Mouse (Mus musculus) testis, adult 2 months (tissue): ENCODE results near the gene Atic. TPM values are rescaled to one million over a fixed set of nuclear protein-coding genes. Genes with fewer than 3 reads are reported as not detected.

Source experiments
- H3K27ac ChIP-seq: fragments of 200-500 bp; 2 replicates; pipeline ENCODE4 v1.5.1; 2012; ENCODE audit warnings: low read depth, low read length; ENCODE audit not compliant: control insufficient read depth, insufficient read depth
- H3K27me3 ChIP-seq: fragments of 200-500 bp; 2 replicates; pipeline ENCODE4 v1.6.1; 2012; ENCODE audit warnings: mild to moderate bottlenecking, low read length, moderate library complexity; ENCODE audit not compliant: control insufficient read depth, insufficient read depth
- H3K36me3 ChIP-seq: fragments of 200-500 bp; 2 replicates; pipeline ENCODE4 v1.6.1; 2012; ENCODE audit warnings: mild to moderate bottlenecking, low read length; ENCODE audit not compliant: control insufficient read depth, insufficient read depth
- H3K4me1 ChIP-seq: fragments of 200-500 bp; 2 replicates; pipeline ENCODE4 v1.6.1; 2012; ENCODE audit warnings: low read length; ENCODE audit not compliant: control insufficient read depth, insufficient read depth
- H3K4me3 ChIP-seq: fragments of 200-500 bp; 2 replicates; pipeline ENCODE4 v1.5.1; 2012; ENCODE audit warnings: low read depth, mild to moderate bottlenecking, low read length, moderate library complexity, mixed read lengths; ENCODE audit not compliant: control insufficient read depth
- CTCF ChIP-seq: fragments of 200-500 bp; IDR thresholded peaks from 2 replicates; pipeline ENCODE4 v1.5.1; 2012; ENCODE audit warnings: low read depth, mild to moderate bottlenecking, inconsistent platforms, low read length, moderate library complexity; ENCODE audit not compliant: control insufficient read depth, insufficient read depth, insufficient replicate concordance
- POLR2A ChIP-seq: fragments of 200-500 bp; IDR thresholded peaks from 2 replicates; pipeline ENCODE4 v1.6.1; 2012; ENCODE audit warnings: low read depth, mild to moderate bottlenecking, inconsistent platforms, low read length, moderate library complexity; ENCODE audit not compliant: control insufficient read depth
- polyA plus RNA-seq: library from polyadenylated mRNA; depleted of rRNA; stranded (reverse); fragments of >200 nt; gene quantifications from 2 replicates; pipeline ENCODE4 v1.2.3, GENCODE M21; 2012; rRNA removed

The Atic gene
- polyA plus RNA-seq, 1 experiment = 7.8 TPM

- no peak for TF ChIP-seq CTCF
- no peak for TF ChIP-seq POLR2A
- Histone ChIP-seq H3K27me3 (no peaks in the 10 kb centered on the region), H3K27ac (no peak overlapping the region)
Measured at GRCm38 (mm10) chr1:71614545-71615246, 57.7 kb downstream of the Atic start.

GRCm38 (mm10) chr1:71621526-71621925 is 64.6 kb downstream of the Atic start:
- no peak for TF ChIP-seq POLR2A
- TF ChIP-seq CTCF = no peak
- Histone ChIP-seq H3K36me3 (no peaks in the 10 kb centered on the region), H3K4me1 (no peaks in the 10 kb centered on the region), H3K27ac (no peak overlapping the region), H3K27me3 (no peaks in the 10 kb centered on the region), H3K4me3 (no peak overlapping the region)

More at GRCm38 (mm10) chr1:71614545-71615246, 57.7 kb downstream of the Atic start:
- H3K36me3 ChIP-seq = no peaks in the 10 kb centered on the region
- H3K4me3 ChIP-seq = no peak overlapping the region
- H3K4me1 ChIP-seq = no peaks in the 10 kb centered on the region

- Histone ChIP-seq H3K36me3 (no peaks in the 10 kb centered on the region), H3K4me3 (no peak overlapping the region), H3K4me1 (no peaks in the 10 kb centered on the region), H3K27me3 (no peaks in the 10 kb centered on the region), H3K27ac (no peak overlapping the region)
- TF ChIP-seq POLR2A (no peak), CTCF (no peak)
Measured at GRCm38 (mm10) chr1:71623625-71624024, 66.7 kb downstream of the Atic start.

Other genes starting within 250 kb of the Atic start
- 0.22 and 0.23 TPM in 2 replicates for gene Abca12, start 142.2 kb upstream of the Atic start, polyA plus RNA-seq
- 13.1 and 15.8 TPM in 2 replicates for gene Fn1, start 96.0 kb downstream of the Atic start, polyA plus RNA-seq